Mouse (Mus musculus) kidney, adult 11 months (tissue): Measurements from ENCODE around the gene Ubqlnl.

Source experiments
- DNase-seq: peaks from one replicate; pipeline ENCODE4 v3.0.0; 2022

Ubqlnl gene

DNA sequence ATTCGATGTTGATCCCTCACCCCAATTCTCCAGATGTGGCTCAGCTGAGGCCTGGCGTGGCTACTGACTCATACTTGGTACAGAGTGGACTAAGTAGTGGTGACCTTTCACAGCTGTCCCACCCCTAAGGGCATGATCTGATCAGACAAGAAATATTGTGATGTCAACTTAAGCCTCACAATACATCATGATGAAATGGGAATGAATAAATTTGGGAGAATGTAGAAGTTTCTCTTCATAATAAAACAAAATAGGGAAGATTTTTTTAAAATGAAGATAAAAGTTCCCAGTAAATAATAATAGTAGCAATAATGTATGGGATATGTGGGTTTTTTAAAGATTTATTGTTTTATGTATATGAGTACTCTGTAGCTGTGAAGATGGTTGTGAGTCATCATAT, at the start of gene Ubqlnl:
Gene Ubqlnl (minus strand): TSS at position 101 of the 400 bp plus-strand sequence.
- DNase-seq, result no peak

DNA sequence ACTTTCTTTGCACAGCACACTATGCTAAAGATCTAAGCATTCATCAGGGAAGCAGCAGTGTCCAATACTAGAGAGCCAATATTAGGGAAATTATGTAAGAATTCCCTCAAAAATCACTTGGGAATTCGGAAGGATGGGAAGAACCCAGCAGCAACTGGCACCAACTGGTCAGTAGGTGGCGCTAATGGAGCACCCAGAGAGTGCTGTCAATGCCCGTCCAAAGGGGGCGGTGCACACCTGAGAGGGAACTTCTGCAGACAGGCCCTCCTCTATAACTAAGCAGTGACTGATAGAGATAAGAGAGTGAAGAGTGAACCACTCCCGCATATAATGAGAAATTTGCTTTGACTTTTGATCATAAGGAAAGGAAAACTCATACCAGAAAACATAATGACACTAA, 49.5 kb upstream of the Ubqlnl start:
- peak; percentile 46 for DNase-seq

DNA sequence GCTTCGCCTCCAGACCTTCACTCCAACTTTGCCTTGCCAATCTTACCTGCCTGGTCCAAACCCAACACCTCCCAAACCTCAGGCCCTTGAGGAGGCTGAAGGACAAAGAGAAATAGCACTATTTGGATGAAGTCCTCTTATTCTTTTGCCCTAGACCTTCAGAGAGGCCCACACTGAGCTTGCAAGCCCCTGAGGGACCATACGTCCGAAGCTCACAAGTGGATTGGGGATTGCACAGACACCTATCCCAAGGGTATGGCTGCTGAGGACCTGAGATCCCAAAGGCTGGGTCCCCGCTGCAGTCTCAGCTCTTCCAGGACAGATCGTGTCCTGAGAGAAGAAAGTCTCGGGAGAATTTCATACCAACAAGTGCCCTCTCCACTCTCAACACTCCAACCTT, 45.5 kb upstream of the Ubqlnl start, which contains the start of gene Olfr649:
Gene Olfr649 (minus strand): TSS at position 101 of the 400 bp plus-strand sequence.
- no peak for DNase-seq

DNA sequence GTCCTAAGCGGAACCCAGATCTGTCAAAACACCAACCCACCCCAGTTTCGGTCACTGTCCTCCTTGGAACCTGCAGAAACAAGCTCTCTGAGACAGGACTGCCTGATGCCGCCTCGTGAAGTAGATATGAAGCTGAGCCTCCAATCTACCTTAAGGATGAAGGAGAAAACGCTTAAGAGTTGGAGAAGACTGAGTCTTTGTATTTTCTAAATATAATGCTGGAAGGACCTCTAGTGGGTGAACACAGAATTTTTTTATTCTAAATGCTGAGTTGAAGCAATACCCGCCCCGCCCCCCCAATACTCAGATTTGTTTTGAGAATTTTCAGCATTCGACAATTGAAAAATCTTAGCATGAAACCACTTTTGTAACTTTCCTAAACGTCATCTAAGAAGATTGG, 40.9 kb upstream of the Ubqlnl start:
- no peak for DNase-seq

DNA sequence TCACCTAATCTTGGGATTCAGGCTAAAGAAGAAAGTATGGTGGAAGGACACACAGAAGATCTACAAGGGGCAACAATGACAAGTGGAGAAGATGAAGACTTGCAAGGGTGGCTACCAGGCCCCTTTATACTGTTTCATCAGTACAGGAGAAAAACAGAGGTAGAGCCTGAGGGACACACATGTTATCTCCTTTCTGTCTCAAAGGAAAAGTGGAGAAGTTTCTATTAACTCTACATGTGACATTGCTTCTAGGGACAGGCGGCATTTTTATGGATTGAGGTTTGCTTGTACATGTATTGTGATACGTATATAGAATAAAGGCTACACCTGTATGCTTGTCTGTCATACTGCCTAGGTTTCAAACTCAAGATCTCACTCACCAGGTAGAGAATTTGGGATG, 32.9 kb upstream of the Ubqlnl start, which contains the start of gene Olfr648:
Gene Olfr648 (minus strand): TSS at position 101 of the 400 bp plus-strand sequence.
- DNase-seq, result no peak

DNA sequence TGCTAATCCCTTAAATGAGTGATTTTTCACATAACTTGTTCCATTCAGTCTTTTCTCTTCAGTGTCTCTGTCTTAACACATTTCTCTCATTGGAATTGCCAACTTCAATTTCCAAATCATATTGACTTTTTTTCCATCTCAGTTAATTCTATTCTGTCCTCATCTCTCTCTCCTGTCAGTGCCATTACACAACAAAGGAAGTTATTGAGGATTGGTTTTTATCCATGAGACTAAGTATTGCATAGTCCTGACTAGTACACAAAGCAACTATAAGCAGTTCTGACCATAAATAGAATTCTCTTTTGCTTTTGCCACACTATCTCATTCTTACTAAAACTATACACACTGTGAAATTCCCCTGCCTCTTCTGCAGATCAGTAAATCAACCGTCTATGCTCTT, 28.7 kb upstream of the Ubqlnl start:
- no peak for DNase-seq

DNA sequence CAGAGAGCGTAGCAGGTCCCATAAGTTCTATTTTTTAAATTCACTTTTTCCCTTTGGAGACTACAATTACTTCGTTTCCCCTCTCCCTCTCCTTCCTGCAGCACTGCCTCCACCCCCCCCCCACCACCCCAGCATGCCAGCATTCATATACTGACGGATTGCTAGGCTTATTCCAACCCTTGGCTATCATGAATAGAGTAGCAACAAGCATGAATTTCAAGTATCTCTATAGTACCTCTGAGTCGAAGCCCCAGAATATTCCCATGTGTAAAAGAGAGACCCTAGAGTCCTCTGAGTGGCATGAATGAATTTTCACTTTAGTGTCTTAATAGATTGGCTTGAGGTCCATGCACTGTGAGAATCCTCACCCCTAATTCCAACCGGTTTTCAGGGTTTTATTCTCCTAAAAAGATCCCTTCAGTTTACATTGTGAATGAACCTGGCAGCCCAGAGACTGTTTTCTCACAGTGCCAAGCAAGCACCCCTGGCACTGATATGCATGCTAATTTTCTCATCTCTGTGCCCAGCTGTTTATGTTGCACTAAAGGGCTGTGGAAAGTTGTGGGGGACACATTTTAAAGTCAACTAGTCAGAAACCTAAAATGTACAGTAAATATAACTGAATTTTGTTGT, 28.2 kb upstream of the Ubqlnl start:
- DNase-seq, result no peak

DNA sequence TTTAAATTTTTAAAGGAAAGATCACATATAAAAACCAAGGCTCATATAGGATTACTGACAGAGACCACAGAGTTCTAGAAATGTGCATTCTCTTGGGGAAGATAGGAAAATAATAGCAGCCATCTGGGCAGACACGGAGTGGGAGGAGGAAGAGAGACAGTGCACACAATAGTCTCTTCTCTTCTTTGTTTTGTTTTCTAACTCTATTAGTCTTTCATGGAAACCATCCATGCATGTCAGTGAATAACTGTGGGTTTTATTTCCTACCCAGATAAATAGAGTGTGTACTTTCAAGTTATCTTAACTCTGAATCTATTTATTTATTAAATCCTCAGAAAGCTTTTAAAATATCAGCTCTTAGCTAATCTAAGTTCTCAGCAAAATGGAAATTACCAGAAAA, 24.7 kb upstream of the Ubqlnl start:
- no peak for DNase-seq

DNA sequence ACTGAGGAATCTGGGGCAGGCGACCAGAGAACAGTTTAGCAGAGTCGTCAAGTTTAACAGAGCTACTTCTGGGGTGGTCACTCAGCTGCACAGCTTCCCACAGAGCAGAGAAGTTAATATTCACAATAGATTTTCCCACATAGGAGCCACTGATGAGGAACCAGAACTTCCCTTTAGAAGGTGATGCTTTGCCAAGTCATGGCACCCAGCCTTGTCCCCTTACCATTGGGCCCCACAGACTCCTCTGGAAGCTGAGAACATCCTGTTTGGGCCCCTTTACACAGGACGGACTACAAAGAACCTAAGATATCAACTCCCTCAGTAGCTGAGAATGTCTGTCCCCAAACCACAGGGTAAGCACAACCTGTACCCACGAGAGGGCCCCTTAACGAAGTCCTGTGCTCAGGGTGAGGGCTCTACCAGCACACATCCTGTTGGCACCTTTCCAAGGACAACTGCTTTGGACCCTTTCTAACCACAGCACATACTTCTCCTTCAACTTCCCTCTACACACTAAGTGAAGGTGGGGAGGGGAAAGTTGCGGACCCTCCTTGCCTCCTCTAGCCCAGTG, 19.4 kb upstream of the Ubqlnl start:
- DNase-seq, result no peak

DNA sequence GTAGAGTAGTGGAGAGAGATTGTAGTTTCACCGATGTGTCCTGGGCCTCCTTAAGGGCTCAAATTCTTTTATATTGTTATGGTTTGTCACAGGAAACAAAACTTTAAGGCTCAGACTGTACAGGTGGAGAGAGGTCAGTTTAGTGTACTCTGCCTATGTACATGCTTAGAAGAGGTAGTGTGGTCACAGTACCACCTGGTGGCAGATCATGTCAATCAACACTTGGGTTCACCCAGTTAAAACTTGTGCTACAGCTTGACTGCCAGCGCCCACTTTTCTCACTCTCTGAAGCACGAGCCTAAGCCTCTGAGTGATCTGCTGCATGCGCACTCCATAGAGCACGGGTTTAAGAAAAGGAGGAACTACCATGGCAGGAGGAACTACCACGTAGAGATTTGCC, 16.7 kb upstream of the Ubqlnl start:
- DNase-seq, result no peak

DNA sequence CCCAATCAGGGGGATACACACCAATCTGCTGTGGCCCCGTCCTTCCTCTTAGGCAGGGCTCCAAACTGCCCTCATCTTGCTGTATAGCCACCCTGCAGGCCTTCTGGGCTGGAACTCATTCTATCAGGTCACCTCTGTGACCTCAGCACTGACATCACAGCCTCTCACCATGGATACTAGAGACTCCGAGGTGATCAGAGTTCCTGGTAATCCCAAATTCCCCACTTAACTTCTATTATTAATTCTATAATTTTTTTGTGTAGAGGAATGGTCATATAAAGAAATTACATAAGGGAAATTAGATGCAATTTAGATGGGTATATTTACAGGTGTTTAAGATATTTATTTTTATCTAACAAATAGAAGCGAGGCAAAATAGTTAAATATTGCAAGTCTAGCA, 7.2 kb downstream of the Ubqlnl start, which contains the start of gene Ubqln3:
Gene Ubqln3 (minus strand): TSS at position 101 of the 400 bp plus-strand sequence.
- DNase-seq, result no peak

DNA sequence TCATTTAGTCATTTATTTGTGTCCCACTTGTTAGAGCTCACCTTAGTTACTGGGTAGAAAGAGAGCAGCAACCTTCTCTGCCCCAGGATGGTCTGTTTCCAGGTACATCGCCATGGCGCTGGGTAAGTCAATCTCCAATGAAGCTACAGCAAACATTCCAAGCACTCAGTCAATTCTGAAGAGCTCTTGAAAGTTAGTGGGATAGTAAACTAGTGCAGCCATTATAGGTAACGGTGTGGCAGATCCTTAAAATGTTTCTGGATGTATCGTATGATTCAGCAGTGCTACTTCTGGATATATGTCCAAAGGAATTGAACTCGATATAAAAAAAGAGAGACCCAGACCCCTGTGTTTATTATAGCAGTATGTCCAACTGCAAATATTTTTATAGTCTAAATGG, 13.1 kb downstream of the Ubqlnl start, which contains the start of gene Olfr643:
Gene Olfr643 (minus strand): TSS at position 101 of the 400 bp plus-strand sequence.
- no peak for DNase-seq

DNA sequence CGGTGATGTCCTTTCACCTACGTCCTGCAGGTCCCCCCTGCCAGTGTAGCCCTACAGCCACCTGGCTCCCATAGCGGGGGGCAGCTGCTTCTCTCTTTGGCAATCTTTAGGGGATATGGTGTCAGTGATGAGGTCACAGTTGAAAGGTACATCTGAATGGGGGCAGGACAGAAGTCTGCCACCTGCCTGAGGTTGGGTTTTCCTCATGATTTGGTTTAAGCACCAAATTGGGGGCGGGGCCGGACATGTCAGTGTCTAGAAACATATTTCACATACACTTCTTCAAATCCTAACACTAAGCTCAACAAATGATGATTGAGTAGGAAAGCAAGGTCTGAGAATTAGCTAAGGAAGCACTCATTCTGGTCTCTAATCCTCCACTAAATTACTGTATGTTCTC, 20.6 kb downstream of the Ubqlnl start, which contains the start of gene Ubqln5:
Gene Ubqln5 (minus strand): TSS at position 101 of the 400 bp plus-strand sequence.
- DNase-seq, result no peak

DNA sequence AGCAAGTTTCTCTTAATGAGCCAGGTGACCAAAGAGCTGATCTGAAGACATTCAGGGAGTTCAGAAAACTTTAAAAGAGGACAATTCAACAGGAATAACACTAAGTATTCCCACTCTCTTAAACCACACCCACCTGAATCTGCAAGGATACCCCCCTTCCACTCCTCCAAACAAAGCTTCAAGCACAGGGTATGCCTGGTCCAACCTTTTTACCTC, 45.7 kb downstream of the Ubqlnl start, which contains the start of gene Olfr646:
Gene Olfr646 (plus strand): TSS at position 117 of the 216 bp plus-strand sequence.
- DNase-seq, result no peak

DNA sequence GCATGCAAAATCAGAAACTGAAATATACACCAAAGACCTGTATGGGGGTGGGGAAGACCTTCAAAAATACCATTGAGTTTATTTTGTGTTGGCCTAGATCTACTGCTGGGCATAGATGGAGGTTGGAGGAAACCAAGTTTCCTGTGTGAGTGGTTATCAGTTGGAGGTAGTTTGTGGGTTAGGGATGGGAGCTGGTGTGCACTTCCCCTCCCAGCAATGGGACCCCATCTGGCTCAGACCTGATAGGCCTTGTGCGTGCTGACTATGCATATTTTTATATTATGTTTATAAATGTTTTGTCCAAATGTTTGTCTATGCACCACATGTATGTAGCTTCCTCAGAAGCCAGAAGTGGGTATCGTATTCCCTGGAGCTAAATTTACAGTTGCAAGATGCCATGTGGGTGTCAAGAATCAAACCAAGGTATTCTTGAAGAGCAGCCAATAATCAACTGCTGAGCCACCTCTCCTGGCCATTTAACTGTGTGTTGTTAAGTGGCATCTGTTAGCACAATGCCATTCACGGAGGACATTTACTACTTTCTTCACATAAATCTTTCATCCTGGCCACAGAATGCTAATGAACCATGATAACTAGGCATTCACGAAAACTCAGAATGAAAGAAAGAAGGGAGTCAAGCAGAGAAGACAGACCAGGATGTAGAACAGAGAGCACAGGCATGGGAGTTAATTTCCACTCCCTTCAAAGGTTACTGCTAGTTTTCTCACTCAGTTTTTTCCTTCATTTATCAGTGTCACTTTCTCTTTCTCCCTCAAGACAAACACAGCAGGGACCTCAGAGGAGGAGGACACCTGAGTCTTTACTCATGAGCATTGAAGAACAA, 46.2 kb downstream of the Ubqlnl start:
- no peak for DNase-seq
